Mouse (Mus musculus) cerebellum, postnatal 10 days (tissue): ENCODE results near the gene Shisa2.

Experiments
- DNase-seq, 2 experiments: peaks; one replicate each; pipeline ENCODE4 v3.0.0; 2021; ENCODE audit warnings: mixed read lengths in 2 of 2

The Shisa2 gene

DNA sequence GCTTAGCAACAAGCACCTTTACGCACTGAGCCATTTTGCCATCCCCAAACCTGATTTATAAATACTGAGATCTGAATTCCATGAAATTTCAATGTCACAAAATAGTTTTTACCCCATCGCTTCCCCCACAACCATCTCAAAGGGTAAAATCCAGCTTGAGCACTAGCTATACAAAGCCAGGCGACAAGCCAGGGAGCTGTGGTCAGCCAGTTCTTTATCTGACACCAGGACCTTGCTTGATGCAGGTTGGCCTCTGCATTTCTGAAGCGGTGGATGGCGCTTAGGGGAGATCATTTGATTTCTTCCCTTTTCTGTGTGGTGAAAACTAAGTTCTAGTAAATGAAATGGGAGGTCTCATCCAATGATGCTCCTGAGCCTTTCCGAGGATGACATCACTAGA, 7.0 kb downstream of the Shisa2 start:
- no peak for DNase-seq

DNA sequence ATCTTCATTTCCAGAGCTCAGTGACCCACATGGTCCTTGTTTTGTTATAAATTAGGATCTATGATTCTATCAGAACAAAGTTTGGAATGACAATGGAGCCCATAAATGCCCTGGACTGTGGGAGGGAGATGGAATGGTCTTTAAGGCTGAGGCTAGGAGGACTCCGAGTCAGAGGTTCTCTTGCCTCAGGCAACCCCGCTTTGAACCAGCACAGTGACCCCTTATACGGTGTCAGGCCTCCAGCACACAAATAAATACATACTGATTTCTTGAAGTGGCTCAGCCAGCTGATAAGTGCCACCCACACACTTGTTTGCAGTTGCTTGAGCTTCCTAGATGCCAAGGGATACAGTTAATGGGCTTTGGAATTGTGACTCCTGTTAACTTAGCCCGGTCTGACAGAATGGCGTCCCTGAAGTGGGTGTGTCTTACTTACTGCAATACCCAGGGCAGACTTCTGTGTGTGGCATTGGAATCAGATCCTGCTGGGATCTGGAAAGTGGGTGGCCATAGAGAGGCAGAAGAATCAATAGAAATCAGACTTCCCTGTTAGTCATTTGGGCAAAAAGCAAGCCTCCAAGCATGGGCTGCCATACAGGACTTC, 8.3 kb downstream of the Shisa2 start:
- no peak for DNase-seq

DNA sequence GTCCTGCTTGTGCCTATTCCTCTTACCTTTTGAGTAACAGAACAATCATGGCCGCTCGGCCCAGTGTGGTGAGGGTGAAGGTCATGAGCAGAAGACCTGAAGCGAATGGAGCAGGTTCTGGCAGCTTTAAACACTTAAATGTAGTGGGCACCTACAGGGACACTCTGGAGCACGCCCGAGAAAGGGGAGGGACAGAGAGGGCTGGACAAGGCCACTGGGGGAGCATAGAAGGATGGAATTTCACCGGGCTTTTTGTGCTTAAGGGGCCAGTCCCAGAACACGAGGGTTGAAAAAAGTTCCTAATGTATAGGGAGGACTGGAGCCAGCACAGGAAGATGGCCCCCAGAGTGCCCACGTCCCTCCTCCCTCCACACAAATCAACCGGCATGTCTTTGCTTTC, 8.9 kb downstream of the Shisa2 start:
- no peak for DNase-seq

DNA sequence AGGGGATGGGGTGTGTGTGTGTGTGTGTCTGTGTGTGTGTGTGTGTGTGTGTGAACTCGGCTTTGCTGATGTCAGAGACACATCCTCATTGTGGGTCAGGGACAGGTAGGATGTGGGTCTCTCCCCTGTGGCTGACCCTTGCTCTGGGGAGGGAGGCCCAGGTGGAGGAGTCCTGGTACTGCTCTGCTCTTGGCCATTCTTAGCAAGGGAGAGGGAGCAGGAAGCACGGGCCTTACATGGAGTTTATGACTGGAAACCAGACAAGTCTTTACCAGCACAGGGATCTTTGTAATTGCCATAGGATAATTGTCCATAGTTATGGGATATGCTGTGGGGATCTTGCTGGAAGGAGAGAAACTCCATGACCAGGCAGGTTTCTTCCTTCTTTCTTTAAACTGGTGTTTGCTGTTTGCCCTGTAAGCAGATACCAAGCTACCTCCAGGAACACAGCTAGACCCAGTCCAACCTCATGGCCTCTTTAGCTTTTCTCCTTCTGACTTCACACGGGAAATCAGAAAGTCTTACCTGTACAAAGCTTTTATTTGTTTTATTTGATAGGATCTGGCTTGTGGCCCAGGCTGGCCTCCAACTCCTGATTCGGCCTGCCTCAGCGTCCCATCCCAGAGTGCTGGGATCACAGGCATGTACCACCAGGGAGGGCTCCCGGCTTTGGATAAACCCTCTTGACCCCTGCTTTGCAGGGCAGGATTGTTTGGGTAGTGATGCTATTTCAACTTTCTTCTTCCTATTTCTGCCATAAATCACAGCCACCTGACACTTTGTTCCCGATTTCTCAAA, 14.0 kb downstream of the Shisa2 start:
- no peak for DNase-seq

DNA sequence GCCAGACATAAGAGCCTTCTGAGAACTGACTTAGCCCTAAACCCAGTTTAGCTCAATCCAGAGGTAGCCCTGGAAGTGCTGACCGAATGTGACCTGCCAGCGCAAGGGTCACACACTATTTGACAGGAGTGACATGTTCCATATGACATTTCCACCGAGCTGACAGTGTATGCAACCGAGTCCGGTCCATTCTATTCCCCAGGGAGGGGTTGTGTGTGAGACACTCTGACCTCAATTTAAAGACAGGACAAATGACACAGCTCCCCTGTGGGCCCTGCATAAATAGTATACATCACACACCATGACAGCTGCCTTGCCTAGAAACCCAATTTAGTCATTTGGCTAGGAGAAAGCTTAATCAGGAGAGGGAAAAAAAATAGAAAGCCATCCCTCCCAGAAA, 16.7 kb downstream of the Shisa2 start:
- no peak for DNase-seq

DNA sequence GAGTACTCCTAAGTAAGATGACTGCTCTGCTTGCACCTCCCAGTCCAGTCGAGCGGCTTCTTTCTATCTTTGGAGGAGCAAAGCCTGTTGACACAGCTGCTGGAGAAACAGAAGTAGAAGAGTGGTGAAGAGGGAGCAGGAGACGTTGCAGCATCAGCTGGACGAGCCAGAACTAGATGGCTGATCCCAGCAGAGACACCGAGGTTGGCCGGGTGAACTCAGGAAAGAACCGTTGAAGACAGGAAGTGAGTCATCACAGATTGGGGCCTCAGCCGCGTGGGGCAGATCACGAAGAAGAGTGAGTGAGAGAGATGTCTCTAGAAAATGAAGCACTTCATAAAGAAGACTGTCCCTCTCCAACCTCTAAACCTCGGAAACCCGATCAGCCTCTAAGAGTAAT, 18.5 kb downstream of the Shisa2 start:
- DNase-seq: no peak

DNA sequence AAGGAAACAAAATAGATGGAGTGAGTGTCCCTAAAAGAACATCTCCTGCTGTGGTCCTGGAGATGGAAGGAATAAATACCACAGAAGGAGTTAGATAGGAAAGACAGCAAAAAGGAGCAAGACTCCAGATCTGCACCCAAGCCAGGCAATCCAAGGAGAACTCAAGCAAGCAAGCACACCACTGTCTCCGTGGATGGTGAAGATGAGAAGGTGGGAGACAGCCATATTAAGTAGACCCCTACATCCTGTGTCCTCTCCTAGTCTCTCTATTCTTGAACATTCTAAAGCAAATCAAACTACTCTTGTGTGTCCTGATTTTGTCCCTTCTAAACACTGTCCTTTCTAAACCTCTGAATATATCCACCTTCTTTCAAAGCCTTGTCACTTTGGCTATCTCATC, 19.1 kb downstream of the Shisa2 start:
- no peak for DNase-seq

DNA sequence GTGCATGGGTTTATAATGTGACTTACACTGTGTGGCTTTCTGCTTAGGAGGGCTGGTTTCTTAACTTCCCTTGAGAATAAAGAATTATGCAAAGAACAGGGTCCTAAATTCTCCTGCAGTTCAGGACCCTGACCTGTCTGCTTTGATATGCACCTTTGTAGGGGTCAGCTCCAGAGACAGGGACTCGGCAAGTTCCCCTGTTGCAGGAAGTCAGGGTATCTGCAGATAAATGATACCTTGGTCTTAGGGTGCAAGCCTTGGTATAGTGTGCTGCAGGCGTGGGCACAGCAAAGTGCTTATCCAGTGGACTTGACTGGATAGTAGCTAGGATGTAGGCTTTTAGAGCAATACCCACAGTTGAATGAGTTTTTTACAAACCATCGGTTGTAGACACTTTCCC, 19.8 kb downstream of the Shisa2 start:
- DNase-seq: no peak

DNA sequence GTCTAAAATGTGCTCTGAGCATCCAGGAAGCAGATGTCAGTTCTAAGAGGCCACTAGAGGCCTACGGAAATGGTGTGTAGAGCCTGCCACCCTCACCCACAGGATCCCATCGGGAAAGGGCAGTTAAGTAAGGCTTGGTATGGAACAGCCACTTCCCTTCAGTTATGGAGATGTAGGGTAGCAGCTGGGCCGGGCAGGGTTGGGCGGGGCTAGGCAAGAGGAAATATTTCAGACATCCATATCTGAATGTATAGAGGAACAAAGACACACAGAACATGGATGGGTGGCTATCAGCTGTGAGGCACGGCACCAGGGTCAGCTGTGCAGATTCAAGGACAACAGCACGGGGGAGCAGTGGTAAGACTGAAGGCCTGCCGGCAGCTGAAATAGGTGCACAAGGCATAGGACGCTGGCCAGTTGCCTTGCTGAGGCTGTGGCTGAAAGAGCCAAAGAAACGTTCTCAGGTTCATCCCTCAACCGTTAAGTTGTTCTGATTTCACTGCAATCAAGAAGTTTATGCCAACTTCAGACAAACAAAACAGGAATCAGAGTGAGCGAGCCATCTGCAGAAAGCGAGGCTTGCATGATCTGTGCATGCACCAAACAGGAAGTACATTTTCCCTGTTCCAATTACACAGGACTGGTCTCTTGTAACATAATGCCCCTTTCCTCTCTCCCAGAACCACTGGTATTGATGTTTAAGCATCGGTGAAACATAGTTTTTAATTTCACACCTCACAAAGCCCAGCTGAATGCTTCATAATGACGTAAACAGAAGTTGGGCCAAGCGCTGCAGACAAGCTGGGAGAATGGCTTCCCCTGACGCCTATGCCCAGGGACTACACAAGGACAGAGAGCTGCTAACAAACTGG, 22.0 kb downstream of the Shisa2 start:
- no peak for DNase-seq

DNA sequence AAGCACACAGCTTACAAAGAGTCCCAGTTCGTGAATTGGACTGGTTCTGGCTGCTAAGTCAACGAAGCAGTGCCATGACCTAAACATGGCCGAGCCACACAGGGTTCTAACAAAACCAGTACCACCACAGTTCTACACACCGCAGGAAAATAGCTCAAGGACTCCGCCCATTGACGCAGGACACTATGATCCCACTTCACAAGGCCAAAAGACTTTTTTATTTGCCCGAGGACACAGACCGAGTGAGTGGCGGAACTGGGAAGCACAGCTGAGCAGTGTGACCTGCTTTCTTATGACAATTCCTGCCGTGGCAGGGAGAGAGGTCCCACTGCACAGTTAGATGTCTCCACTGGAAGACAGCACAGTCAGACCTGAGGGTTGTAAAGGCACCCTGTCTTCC, 23.5 kb downstream of the Shisa2 start:
- no peak for DNase-seq

DNA sequence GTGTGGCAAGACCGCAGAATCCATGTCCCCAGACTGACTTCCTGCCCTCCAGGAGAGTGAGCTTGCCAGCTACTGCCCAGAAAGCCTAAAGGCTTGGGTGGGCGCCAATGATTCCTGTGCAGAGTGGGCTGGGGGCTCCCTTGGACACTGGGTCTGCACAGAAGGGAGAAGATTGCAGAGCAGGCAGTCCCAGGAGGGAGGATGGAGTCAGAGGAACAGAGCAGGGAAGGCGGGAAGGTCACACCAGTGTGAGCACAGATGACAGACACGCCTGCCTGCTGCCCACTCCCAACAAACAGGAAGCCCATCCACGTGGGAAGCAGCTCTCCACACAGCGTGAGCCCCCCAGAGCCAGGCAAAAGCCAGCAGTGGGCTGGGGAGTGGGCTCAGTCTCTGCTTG, 24.2 kb downstream of the Shisa2 start:
- DNase-seq: peak; percentile 36 to 58

DNA sequence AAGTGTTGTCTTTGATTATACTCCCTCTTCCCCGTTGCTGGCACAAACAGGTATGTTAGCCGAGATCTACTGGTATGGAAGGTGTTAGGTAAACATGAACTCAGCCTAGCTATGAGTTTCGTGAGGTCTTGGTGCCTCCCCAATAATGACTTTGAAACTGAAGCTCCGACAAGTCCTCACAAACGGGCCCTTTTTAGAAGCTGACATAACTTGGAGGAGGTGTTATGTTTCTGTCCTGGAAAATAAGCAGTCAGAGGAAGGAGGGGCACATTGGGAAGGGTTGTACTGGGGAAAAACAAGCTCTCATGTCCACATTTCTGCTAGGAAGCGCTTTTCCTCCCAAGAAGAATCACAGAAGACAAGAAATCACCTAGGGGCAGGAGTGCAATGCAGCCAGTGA, 31.5 kb downstream of the Shisa2 start:
- DNase-seq: no peak

DNA sequence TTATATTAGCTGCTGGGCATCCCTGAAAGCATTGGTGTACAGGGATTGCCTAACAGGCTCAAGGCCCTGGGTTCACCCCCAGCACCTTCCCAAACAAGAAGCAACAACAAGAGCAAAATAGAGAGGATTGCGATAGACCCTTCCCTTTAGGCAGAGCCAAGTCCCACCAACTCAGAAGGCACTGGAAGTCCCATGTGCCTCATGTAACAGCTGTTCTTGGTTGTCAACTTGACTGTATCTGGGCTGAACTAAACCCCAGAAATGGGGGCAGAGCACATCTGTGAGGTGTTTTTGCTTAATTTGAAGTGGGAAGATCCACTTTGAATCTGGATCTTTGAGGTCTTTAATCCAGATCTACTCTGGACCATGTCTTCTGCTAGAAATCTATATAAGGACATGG, 32.0 kb downstream of the Shisa2 start:
- no peak for DNase-seq

DNA sequence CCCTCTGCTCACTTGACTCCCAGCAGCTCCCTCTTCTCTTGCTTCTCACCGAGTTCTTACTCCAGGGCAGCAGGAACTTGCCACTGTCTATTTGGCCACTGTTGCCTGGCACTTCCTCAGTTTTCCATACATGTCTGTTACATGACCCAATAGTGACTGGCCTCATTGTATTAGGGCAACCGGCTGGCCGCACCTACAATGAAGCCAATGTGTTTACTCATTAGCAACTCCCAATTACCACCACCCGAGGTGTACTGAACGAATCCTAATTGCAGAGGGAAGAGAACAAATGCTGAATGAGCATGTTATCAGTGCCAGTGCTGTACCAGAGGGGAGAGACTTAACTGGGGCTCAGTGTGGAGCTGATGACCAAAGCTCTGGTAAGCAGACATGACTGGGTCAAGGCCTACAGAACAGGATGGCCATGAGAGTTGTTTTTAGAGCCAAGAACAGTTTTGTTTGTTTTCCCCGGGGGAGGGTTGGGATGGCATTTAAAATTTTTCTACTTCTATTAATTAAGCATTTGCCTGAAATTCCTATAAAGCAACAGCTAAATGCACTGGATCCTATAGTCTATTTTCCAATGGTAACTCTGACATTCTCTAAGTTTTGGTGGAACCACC, 47.9 kb downstream of the Shisa2 start:
- DNase-seq: no peak

DNA sequence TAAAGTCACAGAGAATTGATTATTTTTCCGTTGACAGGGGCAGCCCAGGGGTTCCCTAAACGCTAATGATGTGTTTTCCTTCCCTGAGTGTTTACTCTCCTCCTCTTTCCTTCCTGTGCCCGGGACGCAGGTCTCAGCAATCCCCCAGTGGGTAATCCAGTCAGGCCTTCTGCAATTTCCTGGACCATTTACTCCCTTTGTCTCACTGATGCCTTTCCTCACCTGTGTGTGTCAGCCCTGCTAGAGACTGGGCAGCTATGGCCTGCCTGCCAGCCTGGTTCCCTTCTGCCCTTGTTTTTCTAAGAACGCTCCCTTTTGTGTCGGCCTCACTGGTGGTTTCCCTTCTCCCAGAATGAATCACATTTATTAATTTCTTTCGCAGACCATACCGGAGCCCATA, 49.4 kb downstream of the Shisa2 start:
- DNase-seq: peak in 1 of 2 experiments; percentile 10

DNA sequence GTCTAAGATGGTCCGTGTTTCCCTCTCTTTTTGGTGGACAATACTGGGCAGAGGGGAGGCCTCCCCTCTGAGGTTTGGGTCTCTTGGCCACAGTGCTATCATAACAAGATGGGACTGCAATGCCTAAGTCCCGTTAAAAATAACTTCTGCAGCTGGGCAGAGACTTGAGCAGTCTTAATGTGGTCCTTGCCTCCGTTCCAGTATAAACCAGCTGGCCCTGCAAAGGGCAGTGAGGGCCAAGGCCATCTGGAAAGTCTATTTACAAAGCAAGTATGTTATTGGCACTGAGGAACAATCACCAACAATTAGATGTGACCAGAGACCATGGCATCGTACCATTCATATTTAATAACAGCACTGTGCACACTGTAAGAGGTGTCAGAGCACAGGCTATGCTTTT, 50.2 kb downstream of the Shisa2 start:
- peak; percentile 27 to 28 for DNase-seq

DNA sequence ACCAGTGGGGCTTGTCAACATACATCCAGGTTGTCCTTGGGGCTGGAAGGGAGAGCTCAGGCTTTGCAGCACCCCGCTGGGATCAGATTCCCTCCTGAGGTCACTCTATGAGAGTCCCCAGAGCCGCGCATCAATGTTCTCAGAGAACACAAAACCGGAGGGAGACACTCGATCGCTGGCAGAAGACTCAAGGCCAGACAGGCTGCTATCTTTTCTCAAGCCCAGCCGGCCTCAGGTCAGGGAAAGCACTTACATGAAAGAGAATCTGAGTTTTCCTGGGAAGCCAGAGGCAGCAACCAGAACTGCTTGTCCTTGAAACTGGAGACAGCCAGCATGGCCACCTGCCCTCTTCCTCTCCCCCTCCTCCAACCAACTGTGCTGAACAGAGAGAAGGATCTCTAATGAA, 52.5 kb downstream of the Shisa2 start:
- peak in 1 of 2 experiments; percentile 19 for DNase-seq
